In the genomic region with DNA sequence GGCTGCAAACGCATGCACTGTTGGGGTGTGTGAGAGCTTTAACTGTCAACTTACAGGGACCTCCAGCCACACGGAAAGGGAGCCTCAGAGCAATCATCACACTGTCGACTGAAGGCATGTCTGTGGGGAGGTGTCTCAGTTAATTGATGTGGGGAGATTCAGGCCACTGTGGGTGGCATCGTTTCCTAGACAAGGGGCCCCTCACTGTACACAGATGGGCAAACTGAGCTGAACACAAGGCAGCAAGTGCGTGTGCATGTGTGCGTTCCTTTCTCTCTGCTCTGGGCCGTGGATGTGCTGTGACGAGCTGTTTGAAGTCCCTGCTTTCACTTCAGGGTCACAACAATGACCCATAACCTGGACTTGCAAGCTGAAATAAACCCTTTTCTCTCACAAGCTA, we compare ENCODE assay signal across 30 mouse cellular contexts. TPM values are rescaled to one million over a fixed set of nuclear protein-coding genes. Genes with fewer than 3 reads are reported as not detected.
DNase-seq lines count a peak whose midpoint lies in the region; ATAC-seq and TF ChIP-seq lines count a peak whose summit lies in the region.
"Had no signal": no experiment of that assay in that cellular context is flagged by ENCODE, and none has a peak within 500 bp of the region (broad histone marks: within the 10 kb centered on the region; RNA-seq: fewer than 3 reads in every experiment).

No protein-coding gene starts in this region.

- H3K27ac ChIP-seq in heart, embryonic 10.5 days = peak overlapping the region; percentile 16; the same call in 1 of the 2 replicates
- H3K27ac ChIP-seq in heart, embryonic 11.5 days (ENCODE audit: low read depth, low read length) = no peak overlapping the region
- no peak overlapping the region for H3K27ac ChIP-seq in midbrain, embryonic 15.5 days
- H3K27ac ChIP-seq in midbrain, postnatal 0 days (ENCODE audit: low read depth, low read length) = no peak overlapping the region
- no peak overlapping the region for H3K27ac ChIP-seq in forebrain, embryonic 14.5 days (ENCODE audit: low read depth, low read length)
- H3K27ac ChIP-seq: embryonic facial prominence, embryonic 10.5 days; embryonic facial prominence, embryonic 15.5 days; gastrocnemius, adult 2 months; heart, embryonic 13.5 days; liver, embryonic 14.5 days; midbrain, embryonic 12.5 days had no signal

- 42% methylated on average over 8 of the region's 8 CpGs for WGBS in heart, embryonic 10.5 days
- 43% methylated on average over 8 of the region's 8 CpGs for WGBS in heart, embryonic 11.5 days (ENCODE audit: insufficient replicate concordance)
- WGBS in midbrain, embryonic 15.5 days = 38% methylated on average over 8 of the region's 8 CpGs
- WGBS in midbrain, postnatal 0 days = 41% methylated on average over 8 of the region's 8 CpGs
- WGBS in forebrain, embryonic 14.5 days = 20% methylated on average over 8 of the region's 8 CpGs

- no peak for TF ChIP-seq CTCF in midbrain, postnatal 0 days (IDR thresholded peaks at IDR 0.05)

- no peak overlapping the region for H3K4me2 ChIP-seq in heart, embryonic 11.5 days
- H3K4me2 ChIP-seq in midbrain, embryonic 15.5 days = no peak overlapping the region
- H3K4me2 ChIP-seq in midbrain, postnatal 0 days (ENCODE audit: low read depth, low read length, poor library complexity, severe bottlenecking) = no peak overlapping the region
- no peak overlapping the region for H3K4me2 ChIP-seq in forebrain, embryonic 14.5 days (ENCODE audit: low read length)
- H3K4me2 ChIP-seq: embryonic facial prominence, embryonic 15.5 days; heart, embryonic 13.5 days; midbrain, embryonic 12.5 days had no signal

- H3K36me3 ChIP-seq in heart, embryonic 10.5 days = no peaks in the 10 kb centered on the region
- no peaks in the 10 kb centered on the region for H3K36me3 ChIP-seq in heart, embryonic 11.5 days (ENCODE audit: control insufficient read depth, insufficient read depth, low read length)
- H3K36me3 ChIP-seq in midbrain, embryonic 15.5 days (replicated peaks) = no peaks in the 10 kb centered on the region
- H3K36me3 ChIP-seq in midbrain, postnatal 0 days (ENCODE audit: insufficient read depth, low read length) = no peaks in the 10 kb centered on the region
- no peaks in the 10 kb centered on the region for H3K36me3 ChIP-seq in forebrain, embryonic 14.5 days (ENCODE audit: control insufficient read depth, insufficient read depth, low read length)
- H3K36me3 ChIP-seq: embryonic facial prominence, embryonic 10.5 days; embryonic facial prominence, embryonic 15.5 days; heart, embryonic 13.5 days; midbrain, embryonic 12.5 days had no signal

- peaks cover 32% of the 10 kb centered on the region for H3K4me1 ChIP-seq in heart, embryonic 10.5 days
- peaks cover 15% of the 10 kb centered on the region for H3K4me1 ChIP-seq in heart, embryonic 11.5 days (ENCODE audit: control insufficient read depth, insufficient read depth, low read length)
- peaks cover 21% of the 10 kb centered on the region for H3K4me1 ChIP-seq in midbrain, embryonic 15.5 days
- H3K4me1 ChIP-seq in midbrain, postnatal 0 days (ENCODE audit: insufficient read depth, low read length) = no peaks in the 10 kb centered on the region; the same call in 1 of the 2 replicates
- peaks cover 9% of the 10 kb centered on the region for H3K4me1 ChIP-seq in forebrain, embryonic 14.5 days (ENCODE audit: control insufficient read depth, insufficient read depth, low read length)
- H3K4me1 ChIP-seq: embryonic facial prominence, embryonic 15.5 days had no signal

- no peaks in the 10 kb centered on the region for H3K27me3 ChIP-seq in heart, embryonic 10.5 days (ENCODE audit: insufficient read depth, poor library complexity, severe bottlenecking)
- H3K27me3 ChIP-seq in heart, embryonic 11.5 days (ENCODE audit: control insufficient read depth, insufficient read depth, low read length) = no peaks in the 10 kb centered on the region
- no peaks in the 10 kb centered on the region; the same call in 1 of the 2 replicates for H3K27me3 ChIP-seq in midbrain, embryonic 15.5 days (replicated peaks)
- H3K27me3 ChIP-seq in midbrain, postnatal 0 days (ENCODE audit: insufficient read depth, low read length) = no peaks in the 10 kb centered on the region
- no peaks in the 10 kb centered on the region for H3K27me3 ChIP-seq in forebrain, embryonic 14.5 days (replicated peaks; ENCODE audit: control insufficient read depth, insufficient read depth, low read length)
- H3K27me3 ChIP-seq: embryonic facial prominence, embryonic 15.5 days; heart, embryonic 13.5 days had no signal

- no peaks in the 10 kb centered on the region for H3K9me3 ChIP-seq in heart, embryonic 10.5 days
- no peaks in the 10 kb centered on the region for H3K9me3 ChIP-seq in heart, embryonic 11.5 days (replicated peaks; ENCODE audit: control insufficient read depth, low read length)
- no peaks in the 10 kb centered on the region for H3K9me3 ChIP-seq in midbrain, embryonic 15.5 days
- no peaks in the 10 kb centered on the region for H3K9me3 ChIP-seq in midbrain, postnatal 0 days (ENCODE audit: low read length)
- H3K9me3 ChIP-seq in forebrain, embryonic 14.5 days (replicated peaks; ENCODE audit: control insufficient read depth, low read length) = no peaks in the 10 kb centered on the region
- H3K9me3 ChIP-seq: embryonic facial prominence, embryonic 10.5 days; embryonic facial prominence, embryonic 15.5 days; heart, embryonic 13.5 days; midbrain, embryonic 12.5 days had no signal

- no peak for ATAC-seq in heart, embryonic 11.5 days (replicated peaks; ENCODE audit: insufficient number of reproducible peaks, low FRiP score, low TSS enrichment)
- peak; percentile 57; the same call in 1 of the 2 replicates for ATAC-seq in midbrain, embryonic 15.5 days (replicated peaks)
- no peak for ATAC-seq in midbrain, postnatal 0 days (ENCODE audit: low FRiP score)
- ATAC-seq in forebrain, embryonic 14.5 days = no peak
- ATAC-seq: inflammation-experienced regulatory T-cells, adult 6 months; Patski had no signal

- H3K4me3 ChIP-seq in heart, embryonic 10.5 days = no peak overlapping the region
- no peak overlapping the region for H3K4me3 ChIP-seq in heart, embryonic 11.5 days (ENCODE audit: low read depth, low read length)
- H3K4me3 ChIP-seq in midbrain, embryonic 15.5 days = no peak overlapping the region
- H3K4me3 ChIP-seq in midbrain, postnatal 0 days (ENCODE audit: low read depth, low read length) = no peak overlapping the region
- no peak overlapping the region for H3K4me3 ChIP-seq in forebrain, embryonic 14.5 days (ENCODE audit: low read depth, low read length)
- H3K4me3 ChIP-seq: embryonic facial prominence, embryonic 10.5 days; embryonic facial prominence, embryonic 15.5 days; gastrocnemius, adult 2 months; heart, embryonic 13.5 days; midbrain, embryonic 12.5 days had no signal

- no peak overlapping the region for H3K9ac ChIP-seq in heart, embryonic 11.5 days (ENCODE audit: low read depth, low read length)
- no peak overlapping the region for H3K9ac ChIP-seq in midbrain, embryonic 15.5 days
- H3K9ac ChIP-seq in midbrain, postnatal 0 days (replicated peaks; ENCODE audit: low read length, poor library complexity, severe bottlenecking) = no peak overlapping the region
- no peak overlapping the region for H3K9ac ChIP-seq in forebrain, embryonic 14.5 days (ENCODE audit: low read length)
- H3K9ac ChIP-seq: embryonic facial prominence, embryonic 15.5 days; heart, embryonic 13.5 days; liver, embryonic 14.5 days; midbrain, embryonic 12.5 days had no signal

- DNase-seq in heart, embryonic 10.5 days (ENCODE audit: low spot score) = no peak
- DNase-seq in midbrain, postnatal 0 days (ENCODE audit: low spot score) = no peak
- peak; percentile 15 for DNase-seq in forebrain, embryonic 14.5 days (ENCODE audit: low spot score)
- DNase-seq in retina, postnatal 1 day = peak; percentile 84
- DNase-seq in embryo, embryonic 11 days = no peak
- DNase-seq in ovary, postnatal 36 days (ENCODE audit: low spot score) = no peak
- DNase-seq: adrenal gland, postnatal 14 days; cerebellum, adult 18-20 months; cerebellum, postnatal 14 days; gastrocnemius, adult 2 months; gastrocnemius, postnatal 36 days; heart, adult 18-20 months; heart, postnatal 10 days; kidney, adult 11 months; kidney, postnatal 14 days; layer of hippocampus, adult 9-11 months; liver; lung, adult 2 months; lung, postnatal 14 days; right cerebral cortex, postnatal 4 days had no signal

RNA-seq across cellular contexts. Expression of a gene that starts 29.4 kb away (rescaled TPM):
- 0.21 and 0.59 TPM in 2 replicates for polyA plus RNA-seq in heart, embryonic 10.5 days (2016; fragmentation: Nextera tagmentation; extraction: Ambion mirVana)
- polyA plus RNA-seq in heart, embryonic 11.5 days (2014; fragmentation: Nextera tagmentation; extraction: Ambion mirVana) = 0.04 and 0.52 TPM in 2 replicates
- polyA plus RNA-seq in midbrain, embryonic 15.5 days (2015; fragmentation: Nextera tagmentation; extraction: Ambion mirVana) = 12.0 and 14.6 TPM in 2 replicates
- 67.1 and 71.1 TPM in 2 replicates for total RNA-seq in midbrain, postnatal 0 days (2014; rRNA removed)
- polyA plus RNA-seq in midbrain, postnatal 0 days (2015; fragmentation: Nextera tagmentation; extraction: Ambion mirVana) = 7.9 and 9.3 TPM in 2 replicates
- polyA plus RNA-seq in forebrain, embryonic 14.5 days (2014; fragmentation: Nextera tagmentation; extraction: Ambion mirVana) = 3.6 and 5.0 TPM in 2 replicates
- total RNA-seq: MEL had no signal

RNA-seq across cellular contexts. Expression of a gene that starts 49.4 kb away (rescaled TPM):
- 9.8 and 13.1 TPM in 2 replicates for polyA plus RNA-seq in heart, embryonic 10.5 days (2016; fragmentation: Nextera tagmentation; extraction: Ambion mirVana)
- polyA plus RNA-seq in heart, embryonic 11.5 days (2014; fragmentation: Nextera tagmentation; extraction: Ambion mirVana) = 13.9 and 16.2 TPM in 2 replicates
- polyA plus RNA-seq in midbrain, embryonic 15.5 days (2015; fragmentation: Nextera tagmentation; extraction: Ambion mirVana) = 9.3 and 12.2 TPM in 2 replicates
- total RNA-seq in midbrain, postnatal 0 days (2014; rRNA removed) = 46.6 TPM in 2 replicates
- 4.8 and 8.2 TPM in 2 replicates for polyA plus RNA-seq in midbrain, postnatal 0 days (2015; fragmentation: Nextera tagmentation; extraction: Ambion mirVana)
- 9.6 and 16.2 TPM in 2 replicates for polyA plus RNA-seq in forebrain, embryonic 14.5 days (2014; fragmentation: Nextera tagmentation; extraction: Ambion mirVana)

Comparison
In these comparisons a context has a peak if more than half of its experiments do, and no peak if none do; other contexts are left out.
1. DNase-seq: peak in forebrain, embryonic 14.5 days (single experiment) and retina, postnatal 1 day (single experiment); none in heart, embryonic 10.5 days (single experiment), midbrain, postnatal 0 days (single experiment), embryo, embryonic 11 days (single experiment) and ovary, postnatal 36 days (single experiment).